Mouse (Mus musculus) neural tube, embryonic 11.5 days (tissue): ENCODE measurements around the gene Gcc2. TPM values are rescaled to one million over a fixed set of nuclear protein-coding genes. Genes with fewer than 3 reads are reported as not detected.
A peak's percentile ranks its signal among the peaks of the same experiment; 100 is the strongest.

Experiments
- ATAC-seq: fragments of 200-750 bp; cut with Nextera tagmentation; 2 replicates; pipeline ENCODE4 v1.8.0; 2017; ENCODE audit warnings: moderate number of reproducible peaks, mild to moderate bottlenecking, moderate TSS enrichment, moderate library complexity; ENCODE audit not compliant: insufficient read depth, low FRiP score, low TSS enrichment
- DNase-seq: peaks from one replicate; pipeline ENCODE4 v3.0.0-alpha.2; 2015; ENCODE audit warnings: low spot score
- H3K27ac ChIP-seq: fragments of 300-500 bp; sonication (generic); 2 replicates; pipeline ENCODE4 v1.5.1; 2014; ENCODE audit warnings: low read depth, mild to moderate bottlenecking, low read length
- H3K27me3 ChIP-seq: fragments of 300-500 bp; sonication (generic); 2 replicates; pipeline ENCODE4 v1.6.1; 2014; ENCODE audit warnings: mild to moderate bottlenecking, low read length, mixed read lengths; ENCODE audit not compliant: control insufficient read depth, insufficient read depth
- H3K36me3 ChIP-seq: fragments of 300-500 bp; sonication (generic); 2 replicates; pipeline ENCODE4 v1.6.1; 2014; ENCODE audit warnings: mild to moderate bottlenecking, low read length, moderate library complexity, mixed read lengths; ENCODE audit not compliant: control insufficient read depth, insufficient read depth
- H3K4me1 ChIP-seq: fragments of 300-500 bp; sonication (generic); 2 replicates; pipeline ENCODE4 v1.6.1; 2014; ENCODE audit warnings: low read length, mixed read lengths; ENCODE audit not compliant: control insufficient read depth, insufficient read depth
- H3K4me2 ChIP-seq: fragments of 300-500 bp; sonication (generic); 2 replicates; pipeline ENCODE4 v1.6.1; 2014; ENCODE audit warnings: low read depth, mild to moderate bottlenecking, moderate library complexity
- H3K4me3 ChIP-seq: fragments of 300-500 bp; sonication (generic); 2 replicates; pipeline ENCODE4 v1.5.1; 2014; ENCODE audit warnings: low read depth, low read length
- H3K9ac ChIP-seq: fragments of 300-500 bp; sonication (generic); 2 replicates; pipeline ENCODE4 v1.6.1; 2014; ENCODE audit warnings: mild to moderate bottlenecking, low read length
- H3K9me3 ChIP-seq: fragments of 300-500 bp; sonication (generic); 2 replicates; pipeline ENCODE4 v1.6.1; 2016; ENCODE audit warnings: low read length; ENCODE audit not compliant: control insufficient read depth
- WGBS: fragments of 180-500 bp; shearing (Covaris S2); extraction: QIAGEN DNeasy Blood & Tissue Kit; methylation state at CpG from one replicate; pipeline ENCODE4 v1.1.7; 2014; 5-methylcytosine and 5-hydroxymethylcytosine counted together
- polyA plus RNA-seq: library from polyadenylated mRNA; unstranded; fragments of >200 nt; fragmentation: Nextera tagmentation; extraction: Ambion mirVana; gene quantifications from 2 replicates; pipeline ENCODE4 v1.2.1, GENCODE M21; 2014

Gene Gcc2
- 39.0 and 40.5 TPM in 2 replicates for polyA plus RNA-seq

GRCm38 (mm10) chr10:58255213-58255892, at the start of gene Gcc2:
TSS of gene Gcc2 (plus strand) at chr10:58255497.
- peak within 1 kb of the TSS; percentile 84 for H3K4me3 ChIP-seq
- WGBS: under 1% methylated on average over 52 of the region's 58 CpGs
- DNase-seq (peak; percentile 95), ATAC-seq (peak; percentile 100)
- H3K27me3 ChIP-seq: no peaks in the 10 kb centered on the region
- no peak within 1 kb of the TSS for H3K27ac ChIP-seq
- peak within 1 kb of the TSS; percentile 48 for H3K4me2 ChIP-seq
- H3K9ac ChIP-seq: peak within 1 kb of the TSS; percentile 74
- H3K9me3 ChIP-seq: no peaks in the 10 kb centered on the region
- H3K4me1 ChIP-seq: no peaks in the 10 kb centered on the region
- H3K36me3 ChIP-seq: no peaks in the 10 kb centered on the region

- Histone ChIP-seq H3K9me3 (no peaks in the 10 kb centered on the region; the same call in 1 of the 2 replicates), H3K4me3 (no peak overlapping the region), H3K27ac (no peak overlapping the region), H3K9ac (no peak overlapping the region), H3K36me3 (no peaks in the 10 kb centered on the region), H3K4me1 (no peaks in the 10 kb centered on the region), H3K27me3 (no peaks in the 10 kb centered on the region), H3K4me2 (no peak overlapping the region)
- no peak for DNase-seq
- WGBS: 53% methylated on average over 1 of the region's 1 CpGs
- ATAC-seq: no peak
Observed at GRCm38 (mm10) chr10:58205986-58206385, 49.3 kb upstream of the Gcc2 start.

- DNase-seq (no peak), ATAC-seq (peak; percentile 21; the same call in 1 of the 2 replicates)
- H3K4me3 ChIP-seq: no peak overlapping the region
- WGBS: 85% methylated on average over 4 of the region's 4 CpGs
- no peak overlapping the region for H3K9ac ChIP-seq
- H3K27ac ChIP-seq: no peak overlapping the region
- no peaks in the 10 kb centered on the region for H3K27me3 ChIP-seq
- H3K4me1 ChIP-seq: no peaks in the 10 kb centered on the region
- no peak overlapping the region for H3K4me2 ChIP-seq
- H3K36me3 ChIP-seq: no peaks in the 10 kb centered on the region
- no peaks in the 10 kb centered on the region; the same call in 1 of the 2 replicates for H3K9me3 ChIP-seq
Observed at GRCm38 (mm10) chr10:58206639-58207404, 48.5 kb upstream of the Gcc2 start.

- ATAC-seq (no peak), DNase-seq (no peak)
- Histone ChIP-seq H3K27me3 (no peaks in the 10 kb centered on the region), H3K4me2 (no peak overlapping the region), H3K9ac (no peak overlapping the region), H3K9me3 (no peaks in the 10 kb centered on the region; the same call in 1 of the 2 replicates), H3K27ac (no peak overlapping the region), H3K4me3 (no peak overlapping the region), H3K36me3 (no peaks in the 10 kb centered on the region), H3K4me1 (no peaks in the 10 kb centered on the region)
- WGBS: 74% methylated on average over 2 of the region's 2 CpGs
Observed at GRCm38 (mm10) chr10:58209710-58210467, 45.4 kb upstream of the Gcc2 start.

- DNase-seq (no peak), ATAC-seq (no peak)
- WGBS: 68% methylated on average over 1 of the region's 1 CpGs
- no peaks in the 10 kb centered on the region for H3K4me1 ChIP-seq
- no peak overlapping the region for H3K9ac ChIP-seq
- no peaks in the 10 kb centered on the region; the same call in 1 of the 2 replicates for H3K9me3 ChIP-seq
- no peaks in the 10 kb centered on the region for H3K36me3 ChIP-seq
- H3K4me2 ChIP-seq: no peak overlapping the region
- H3K4me3 ChIP-seq: no peak overlapping the region
- H3K27me3 ChIP-seq: no peaks in the 10 kb centered on the region
- H3K27ac ChIP-seq: no peak overlapping the region
Observed at GRCm38 (mm10) chr10:58210514-58210913, 44.8 kb upstream of the Gcc2 start.

- H3K4me1 ChIP-seq: no peaks in the 10 kb centered on the region
- ATAC-seq: no peak
- 90% methylated on average over 2 of the region's 2 CpGs for WGBS
Observed at GRCm38 (mm10) chr10:58211213-58211612, 44.1 kb upstream of the Gcc2 start.

GRCm38 (mm10) chr10:58212230-58212629, 43.1 kb upstream of the Gcc2 start:
- no peak for DNase-seq
- no peaks in the 10 kb centered on the region for H3K4me1 ChIP-seq
- 78% methylated on average over 7 of the region's 7 CpGs for WGBS
- H3K9ac ChIP-seq: no peak overlapping the region
- ATAC-seq: no peak
- H3K36me3 ChIP-seq: no peaks in the 10 kb centered on the region
- H3K27me3 ChIP-seq: no peaks in the 10 kb centered on the region
- no peak overlapping the region for H3K27ac ChIP-seq
- no peaks in the 10 kb centered on the region; the same call in 1 of the 2 replicates for H3K9me3 ChIP-seq
- no peak overlapping the region for H3K4me2 ChIP-seq
- H3K4me3 ChIP-seq: no peak overlapping the region

More at GRCm38 (mm10) chr10:58211213-58211612, 44.1 kb upstream of the Gcc2 start:
- no peak overlapping the region for H3K9ac ChIP-seq
- no peak overlapping the region for H3K4me2 ChIP-seq
- no peak overlapping the region for H3K27ac ChIP-seq
- no peak for DNase-seq
- no peak overlapping the region for H3K4me3 ChIP-seq
- H3K27me3 ChIP-seq: no peaks in the 10 kb centered on the region
- no peaks in the 10 kb centered on the region for H3K36me3 ChIP-seq
- H3K9me3 ChIP-seq: no peaks in the 10 kb centered on the region; the same call in 1 of the 2 replicates

- DNase-seq: no peak
- no peaks in the 10 kb centered on the region for H3K4me1 ChIP-seq
- H3K27me3 ChIP-seq: no peaks in the 10 kb centered on the region
- no peaks in the 10 kb centered on the region for H3K36me3 ChIP-seq
- ATAC-seq: no peak
- no peak overlapping the region for H3K4me2 ChIP-seq
- H3K9me3 ChIP-seq: no peaks in the 10 kb centered on the region; the same call in 1 of the 2 replicates
- no peak overlapping the region for H3K9ac ChIP-seq
- no peak overlapping the region for H3K4me3 ChIP-seq
- H3K27ac ChIP-seq: no peak overlapping the region
Observed at GRCm38 (mm10) chr10:58214497-58214896, 40.8 kb upstream of the Gcc2 start.
